Mouse (Mus musculus) midbrain, embryonic 13.5 days (tissue): Measurements from ENCODE around the gene Tm7sf3. TPM values are rescaled to one million over a fixed set of nuclear protein-coding genes. Genes with fewer than 3 reads are reported as not detected.
"Not testable (repeated sequence)": the region's sequence is repeated elsewhere in the genome, so short reads cannot be mapped to it uniquely, and the experiment has no call there.

ENCODE experiments used
- ATAC-seq: fragments of 200-750 bp; cut with Nextera tagmentation; 2 replicates; pipeline ENCODE4 v1.8.0; 2017; ENCODE audit warnings: mild to moderate bottlenecking, moderate TSS enrichment, moderate library complexity
- H3K27ac ChIP-seq: fragments of 300-500 bp; sonication (generic); 2 replicates; pipeline ENCODE4 v1.5.1; 2015; ENCODE audit warnings: inconsistent platforms, mild to moderate bottlenecking, moderate library complexity
- H3K27me3 ChIP-seq: fragments of 300-500 bp; sonication (generic); 2 replicates; pipeline ENCODE4 v1.6.1; 2015; ENCODE audit warnings: mild to moderate bottlenecking, inconsistent platforms
- H3K36me3 ChIP-seq: fragments of 300-500 bp; sonication (generic); 2 replicates; pipeline ENCODE4 v1.6.1; 2015; ENCODE audit warnings: mild to moderate bottlenecking, inconsistent platforms
- H3K4me1 ChIP-seq: fragments of 300-500 bp; sonication (generic); replicated peaks from 2 replicates; pipeline ENCODE4 v1.6.1; 2015; ENCODE audit warnings: inconsistent platforms
- H3K4me2 ChIP-seq: fragments of 300-500 bp; sonication (generic); replicated peaks from 2 replicates; pipeline ENCODE4 v1.6.1; 2015; ENCODE audit warnings: moderate library complexity, mild to moderate bottlenecking, inconsistent platforms
- H3K4me3 ChIP-seq: fragments of 300-500 bp; sonication (generic); replicated peaks from 2 replicates; pipeline ENCODE4 v1.5.1; 2015; ENCODE audit warnings: mild to moderate bottlenecking, inconsistent platforms
- H3K9ac ChIP-seq: fragments of 300-500 bp; sonication (generic); replicated peaks from 2 replicates; pipeline ENCODE4 v1.6.1; 2015; ENCODE audit warnings: mild to moderate bottlenecking, inconsistent platforms
- H3K9me3 ChIP-seq: fragments of 300-500 bp; sonication (generic); 2 replicates; pipeline ENCODE4 v1.6.1; 2016; ENCODE audit warnings: mild to moderate bottlenecking, inconsistent platforms
- WGBS: fragments of 180-500 bp; shearing (Covaris S2); methylation state at CpG from one replicate; pipeline ENCODE4 v1.1.7; 2015; 5-methylcytosine and 5-hydroxymethylcytosine counted together
- polyA plus RNA-seq: library from polyadenylated mRNA; unstranded; fragments of >200 nt; fragmentation: Nextera tagmentation; extraction: Ambion mirVana; gene quantifications from 2 replicates; pipeline ENCODE4 v1.2.1, GENCODE M21; 2015

Gene Tm7sf3
- polyA plus RNA-seq, 1 experiment from 2014 or later, result 22.2 TPM

GRCm38 (mm10) chr6:146602601-146603000 is 40.0 kb downstream of the Tm7sf3 start:
- Histone ChIP-seq H3K9ac (no peak overlapping the region), H3K9me3 (no peaks in the 10 kb centered on the region), H3K36me3 (peaks cover 81% of the 10 kb centered on the region), H3K4me1 (no peaks in the 10 kb centered on the region), H3K27ac (no peak overlapping the region), H3K4me2 (no peak overlapping the region), H3K27me3 (no peaks in the 10 kb centered on the region), H3K4me3 (no peak overlapping the region)
- no peak for ATAC-seq
- WGBS, result 79% methylated on average over 4 of the region's 4 CpGs

GRCm38 (mm10) chr6:146585134-146585533 is 57.5 kb downstream of the Tm7sf3 start:
- no peak overlapping the region for H3K4me3 ChIP-seq
- 93% methylated on average over 5 of the region's 5 CpGs for WGBS
- H3K27ac ChIP-seq, result no peak overlapping the region
- ATAC-seq, result no peak
- no peak overlapping the region for H3K4me2 ChIP-seq
- peaks cover 42% of the 10 kb centered on the region for H3K36me3 ChIP-seq
- H3K9ac ChIP-seq, result no peak overlapping the region
- peaks cover 5% of the 10 kb centered on the region; the same call in 1 of the 2 replicates for H3K4me1 ChIP-seq
- no peaks in the 10 kb centered on the region for H3K9me3 ChIP-seq
- no peaks in the 10 kb centered on the region for H3K27me3 ChIP-seq

- ATAC-seq, result no peak
- Histone ChIP-seq H3K27me3 (no peaks in the 10 kb centered on the region), H3K27ac (no peak overlapping the region), H3K9ac (no peak overlapping the region), H3K4me3 (no peak overlapping the region), H3K4me1 (peaks cover 16% of the 10 kb centered on the region), H3K4me2 (no peak overlapping the region), H3K9me3 (no peaks in the 10 kb centered on the region), H3K36me3 (peaks cover 26% of the 10 kb centered on the region)
- WGBS, result 83% methylated on average over 2 of the region's 2 CpGs
Measured at GRCm38 (mm10) chr6:146583366-146584046, 59.1 kb downstream of the Tm7sf3 start.

- no peak overlapping the region for H3K27ac ChIP-seq
- H3K4me2 ChIP-seq, result no peak overlapping the region
- peaks cover 32% of the 10 kb centered on the region for H3K4me1 ChIP-seq
- H3K36me3 ChIP-seq, result peaks cover under 1% of the 10 kb centered on the region; the same call in 1 of the 2 replicates
- H3K4me3 ChIP-seq, result no peak overlapping the region
- H3K9ac ChIP-seq, result no peak overlapping the region
- H3K9me3 ChIP-seq, result no peaks in the 10 kb centered on the region
- H3K27me3 ChIP-seq, result no peaks in the 10 kb centered on the region
- 54% methylated on average over 2 of the region's 2 CpGs for WGBS
- ATAC-seq, result no peak
Measured at GRCm38 (mm10) chr6:146580381-146580926, 62.2 kb downstream of the Tm7sf3 start.

- Histone ChIP-seq H3K4me2 (peak overlapping the region; percentile 79), H3K9me3 (no peaks in the 10 kb centered on the region), H3K9ac (peak overlapping the region; percentile 89), H3K36me3 (no peaks in the 10 kb centered on the region), H3K4me1 (peaks cover 41% of the 10 kb centered on the region), H3K27ac (peak overlapping the region; percentile 96), H3K4me3 (peak overlapping the region; percentile 86), H3K27me3 (no peaks in the 10 kb centered on the region)
- no peak for ATAC-seq
- 18% methylated on average over 7 of the region's 7 CpGs for WGBS
Measured at GRCm38 (mm10) chr6:146578586-146578985, 64.0 kb downstream of the Tm7sf3 start.

GRCm38 (mm10) chr6:146578111-146578531 is 64.5 kb downstream of the Tm7sf3 start:
- peak overlapping the region; percentile 89 for H3K9ac ChIP-seq
- H3K27me3 ChIP-seq, result no peaks in the 10 kb centered on the region
- no peak for ATAC-seq
- H3K9me3 ChIP-seq, result no peaks in the 10 kb centered on the region
- H3K27ac ChIP-seq, result peak overlapping the region; percentile 96
- H3K4me2 ChIP-seq, result peak overlapping the region; percentile 79
- WGBS, result under 1% methylated on average over 21 of the region's 22 CpGs
- H3K4me1 ChIP-seq, result peaks cover 41% of the 10 kb centered on the region
- peak overlapping the region; percentile 86 for H3K4me3 ChIP-seq
- H3K36me3 ChIP-seq, result no peaks in the 10 kb centered on the region

GRCm38 (mm10) chr6:146577310-146578109 is 65.1 kb downstream of the Tm7sf3 start, which contains the start of gene Ints13:
Gene Ints13 (minus strand): TSS chr6:146577835.
- Histone ChIP-seq H3K4me1 (peaks cover 38% of the 10 kb centered on the region), H3K9ac (peak within 1 kb of the TSS; percentile 89), H3K27me3 (no peaks in the 10 kb centered on the region), H3K36me3 (no peaks in the 10 kb centered on the region), H3K4me3 (peak within 1 kb of the TSS; percentile 86), H3K27ac (peak within 1 kb of the TSS; percentile 96), H3K4me2 (peak within 1 kb of the TSS; percentile 79), H3K9me3 (no peaks in the 10 kb centered on the region)
- ATAC-seq, result peak; percentile 98
- under 1% methylated on average over 69 of the region's 77 CpGs for WGBS

- peak within 1 kb of the TSS; percentile 89 for H3K9ac ChIP-seq
- peak within 1 kb of the TSS; percentile 86 for H3K4me3 ChIP-seq
- no peaks in the 10 kb centered on the region for H3K36me3 ChIP-seq
- H3K9me3 ChIP-seq, result no peaks in the 10 kb centered on the region
- no peaks in the 10 kb centered on the region for H3K27me3 ChIP-seq
- peaks cover 36% of the 10 kb centered on the region for H3K4me1 ChIP-seq
- 2% methylated on average over 13 of the region's 13 CpGs for WGBS
- ATAC-seq, result no peak
- peak within 1 kb of the TSS; percentile 96 for H3K27ac ChIP-seq
- H3K4me2 ChIP-seq, result peak within 1 kb of the TSS; percentile 79
Measured at GRCm38 (mm10) chr6:146576903-146577302, 65.7 kb downstream of the Tm7sf3 start, which contains the start of gene Fgfr1op2. Gene Fgfr1op2 (plus strand): TSS chr6:146577203.

- H3K9ac ChIP-seq, result no peak overlapping the region
- H3K4me2 ChIP-seq, result no peak overlapping the region
- no peak overlapping the region for H3K27ac ChIP-seq
- H3K9me3 ChIP-seq, result no peaks in the 10 kb centered on the region
- H3K27me3 ChIP-seq, result no peaks in the 10 kb centered on the region
- H3K36me3 ChIP-seq, result 0 out of 2 replicates have a peak, but pooled peaks cover 2% of the 10 kb centered on the region
- no peak overlapping the region for H3K4me3 ChIP-seq
- peaks cover 30% of the 10 kb centered on the region for H3K4me1 ChIP-seq
- ATAC-seq, result no peak
Measured at GRCm38 (mm10) chr6:146572073-146572472, 70.6 kb downstream of the Tm7sf3 start.

- peaks cover 57% of the 10 kb centered on the region for H3K36me3 ChIP-seq
- not testable (repeated sequence) for H3K27me3 ChIP-seq, H3K9me3 ChIP-seq, H3K4me2 ChIP-seq, H3K4me1 ChIP-seq, ATAC-seq, H3K27ac ChIP-seq, H3K4me3 ChIP-seq, H3K9ac ChIP-seq
- 100% methylated on average over 1 of the region's 1 CpGs for WGBS
Measured at GRCm38 (mm10) chr6:146562461-146562860, 80.2 kb downstream of the Tm7sf3 start.
